21 mouse cellular contexts compared by ENCODE assay signal in the genomic region with DNA sequence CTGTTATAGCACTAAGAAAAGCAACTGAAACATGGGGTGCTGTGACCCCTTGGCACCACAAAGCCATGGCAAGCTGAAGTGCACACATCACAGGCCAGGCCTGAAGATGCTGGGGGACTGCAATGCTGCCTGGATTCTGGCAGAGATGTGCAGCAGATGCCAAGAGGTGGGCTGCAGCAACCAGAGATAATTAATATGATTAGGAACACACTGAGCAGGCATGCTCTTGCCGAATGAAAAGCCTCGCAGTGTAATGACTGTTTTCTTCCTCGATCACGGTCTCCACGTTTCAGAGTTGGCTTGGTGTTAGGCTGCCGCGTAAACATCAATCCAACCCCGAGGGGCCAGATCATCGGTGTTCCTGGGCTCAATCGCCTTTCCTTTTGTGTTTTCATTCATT. TPM values are rescaled to one million over a fixed set of nuclear protein-coding genes. Genes with fewer than 3 reads are reported as not detected.
DNase-seq lines count a peak whose midpoint lies in the region; ATAC-seq and TF ChIP-seq lines count a peak whose summit lies in the region.
"Had no signal": no experiment of that assay in that cellular context is flagged by ENCODE, and none has a peak within 500 bp of the region (broad histone marks: within the 10 kb centered on the region; RNA-seq: fewer than 3 reads in every experiment).

No protein-coding gene starts in this region.

- H3K36me3 ChIP-seq in embryonic facial prominence, embryonic 14.5 days (ENCODE audit: control insufficient read depth, insufficient read depth, low read length), result peaks cover 52% of the 10 kb centered on the region
- peaks cover 20% of the 10 kb centered on the region for H3K36me3 ChIP-seq in forebrain, postnatal 0 days (ENCODE audit: insufficient read depth)
- peaks cover 3% of the 10 kb centered on the region; the same call in 1 of the 2 replicates for H3K36me3 ChIP-seq in midbrain, embryonic 16.5 days (ENCODE audit: control insufficient read depth, insufficient read depth, low read length)
- peaks cover 19% of the 10 kb centered on the region for H3K36me3 ChIP-seq in stomach, postnatal 0 days (ENCODE audit: control insufficient read depth, insufficient read depth, low read length)

- H3K4me1 ChIP-seq in embryonic facial prominence, embryonic 14.5 days (ENCODE audit: control insufficient read depth, insufficient read depth, low read length), result peaks cover 8% of the 10 kb centered on the region
- H3K4me1 ChIP-seq in forebrain, postnatal 0 days (ENCODE audit: insufficient read depth), result no peaks in the 10 kb centered on the region
- H3K4me1 ChIP-seq in midbrain, embryonic 16.5 days (ENCODE audit: control insufficient read depth, insufficient read depth, low read length), result peaks cover 17% of the 10 kb centered on the region
- H3K4me1 ChIP-seq in stomach, postnatal 0 days (replicated peaks; ENCODE audit: control insufficient read depth, insufficient read depth), result no peaks in the 10 kb centered on the region

- DNase-seq in layer of hippocampus, adult 2 months (ENCODE audit: low spot score in 2 of 2), result no peak
- DNase-seq in layer of hippocampus, postnatal 25 days (ENCODE audit: extremely low spot score in 1 of 2, low spot score in 1 of 2), result no peak
- no peak for DNase-seq in embryonic facial prominence, embryonic 14.5 days (ENCODE audit: low spot score)
- no peak for DNase-seq in forebrain, postnatal 0 days
- DNase-seq in stomach, postnatal 0 days (ENCODE audit: low spot score), result no peak
- DNase-seq in urinary bladder, adult 18-20 months (ENCODE audit: low spot score in 2 of 2), result no peak
- DNase-seq: adrenal gland, postnatal 10 days; cerebellum, postnatal 14 days; gastrocnemius, postnatal 25 days; heart, adult 2 months; lung, postnatal 4 days; thymus, postnatal 4 days had no signal

- no peaks in the 10 kb centered on the region for H3K27me3 ChIP-seq in embryonic facial prominence, embryonic 14.5 days (replicated peaks; ENCODE audit: control insufficient read depth, insufficient read depth, low read length)
- H3K27me3 ChIP-seq in forebrain, postnatal 0 days (ENCODE audit: insufficient read depth, low read length), result no peaks in the 10 kb centered on the region
- H3K27me3 ChIP-seq in midbrain, embryonic 16.5 days (ENCODE audit: control insufficient read depth, insufficient read depth, low read depth, low read length), result no peaks in the 10 kb centered on the region
- H3K27me3 ChIP-seq in stomach, postnatal 0 days (ENCODE audit: control insufficient read depth, insufficient read depth, low read length), result no peaks in the 10 kb centered on the region
- H3K27me3 ChIP-seq: limb, embryonic 13.5 days; lung, embryonic 15.5 days; Patski had no signal

- H3K9ac ChIP-seq in embryonic facial prominence, embryonic 14.5 days (ENCODE audit: low read depth, low read length), result no peak overlapping the region
- H3K9ac ChIP-seq in forebrain, postnatal 0 days, result no peak overlapping the region
- no peak overlapping the region for H3K9ac ChIP-seq in midbrain, embryonic 16.5 days (ENCODE audit: low read depth, low read length)
- H3K9ac ChIP-seq in stomach, postnatal 0 days (ENCODE audit: low read length), result no peak overlapping the region
- H3K9ac ChIP-seq: kidney, embryonic 15.5 days; limb, embryonic 13.5 days; liver, embryonic 14.5 days; lung, embryonic 15.5 days had no signal

- TF ChIP-seq EP300 in stomach, postnatal 0 days (optimal IDR thresholded peaks at IDR 0.05), result no peak

- H3K27ac ChIP-seq in layer of hippocampus, adult 2 months, result peak overlapping the region; percentile 69
- H3K27ac ChIP-seq in embryonic facial prominence, embryonic 14.5 days (replicated peaks; ENCODE audit: low read depth, low read length), result no peak overlapping the region
- no peak overlapping the region for H3K27ac ChIP-seq in forebrain, postnatal 0 days (ENCODE audit: low read depth, low read length)
- H3K27ac ChIP-seq in midbrain, embryonic 16.5 days (ENCODE audit: low read length), result peak overlapping the region; percentile 51
- no peak overlapping the region for H3K27ac ChIP-seq in stomach, postnatal 0 days (replicated peaks)
- H3K27ac ChIP-seq: heart, adult 2 months; kidney, embryonic 15.5 days; limb, embryonic 13.5 days; liver, embryonic 14.5 days; lung, embryonic 15.5 days had no signal

- no peak overlapping the region for H3K4me3 ChIP-seq in layer of hippocampus, adult 2 months
- H3K4me3 ChIP-seq in embryonic facial prominence, embryonic 14.5 days (ENCODE audit: low read depth, low read length), result no peak overlapping the region
- no peak overlapping the region for H3K4me3 ChIP-seq in forebrain, postnatal 0 days (ENCODE audit: low read depth, low read length)
- no peak overlapping the region for H3K4me3 ChIP-seq in midbrain, embryonic 16.5 days (ENCODE audit: low read depth, low read length)
- no peak overlapping the region for H3K4me3 ChIP-seq in stomach, postnatal 0 days (ENCODE audit: low read depth, low read length)
- H3K4me3 ChIP-seq: erythroblast, embryonic 14.5 days; heart, adult 2 months; kidney, embryonic 15.5 days; limb, embryonic 13.5 days; lung, embryonic 15.5 days had no signal

- 70% methylated on average over 10 of the region's 10 CpGs for WGBS in embryonic facial prominence, embryonic 14.5 days
- WGBS in forebrain, postnatal 0 days, result 37% methylated on average over 10 of the region's 10 CpGs
- 36% methylated on average over 10 of the region's 10 CpGs for WGBS in midbrain, embryonic 16.5 days
- 81% methylated on average over 10 of the region's 10 CpGs for WGBS in stomach, postnatal 0 days

- no peak for TF ChIP-seq CTCF in layer of hippocampus, adult 2 months (conservative IDR thresholded peaks at IDR 0.05)
- TF ChIP-seq CTCF in forebrain, postnatal 0 days (IDR thresholded peaks at IDR 0.05; ENCODE audit: low read depth), result no peak
- TF ChIP-seq CTCF in stomach, postnatal 0 days (IDR thresholded peaks at IDR 0.05; ENCODE audit: low read depth), result no peak

- 0 out of 2 replicates have a peak, but pooled peaks have one; percentile 30 for ATAC-seq in embryonic facial prominence, embryonic 14.5 days (ENCODE audit: low read depth)
- peak; percentile 50 for ATAC-seq in forebrain, postnatal 0 days
- ATAC-seq in midbrain, embryonic 16.5 days, result no peak
- no peak for ATAC-seq in erythroblast, adult 5-6 weeks (replicated peaks; ENCODE audit: low FRiP score, poor library complexity, severe bottlenecking)
- no peak for ATAC-seq in stomach, postnatal 0 days (ENCODE audit: low FRiP score, low TSS enrichment)
- ATAC-seq: intestine, embryonic 16.5 days; Patski had no signal

- H3K4me2 ChIP-seq in embryonic facial prominence, embryonic 14.5 days (ENCODE audit: low read depth, low read length), result no peak overlapping the region
- H3K4me2 ChIP-seq in forebrain, postnatal 0 days (ENCODE audit: low read depth), result no peak overlapping the region
- H3K4me2 ChIP-seq in midbrain, embryonic 16.5 days (ENCODE audit: low read length), result no peak overlapping the region
- H3K4me2 ChIP-seq in stomach, postnatal 0 days (replicated peaks; ENCODE audit: low read depth), result no peak overlapping the region
- H3K4me2 ChIP-seq: kidney, embryonic 15.5 days; limb, embryonic 13.5 days; lung, embryonic 15.5 days had no signal

- no peaks in the 10 kb centered on the region for H3K9me3 ChIP-seq in embryonic facial prominence, embryonic 14.5 days (ENCODE audit: control insufficient read depth, low read length)
- no peaks in the 10 kb centered on the region for H3K9me3 ChIP-seq in forebrain, postnatal 0 days (ENCODE audit: low read length)
- H3K9me3 ChIP-seq in midbrain, embryonic 16.5 days (replicated peaks; ENCODE audit: control insufficient read depth, low read length, poor library complexity, severe bottlenecking), result no peaks in the 10 kb centered on the region
- H3K9me3 ChIP-seq in stomach, postnatal 0 days (ENCODE audit: control insufficient read depth, low read length), result no peaks in the 10 kb centered on the region
- H3K9me3 ChIP-seq: kidney, embryonic 15.5 days; limb, embryonic 13.5 days; lung, embryonic 15.5 days had no signal

RNA-seq across cellular contexts. Expression of a gene that starts 48.3 kb away (rescaled TPM):
- total RNA-seq in layer of hippocampus, adult 2 months (2021), result 10 to 100 TPM; 64.1 to 67.0 TPM
- total RNA-seq in layer of hippocampus, postnatal 25 days (2021), result 10 to 100 TPM; 58.8 to 59.5 TPM
- 85.0 and 85.8 TPM in 2 replicates for polyA plus RNA-seq in embryonic facial prominence, embryonic 14.5 days (2014; fragmentation: Nextera tagmentation; extraction: Ambion mirVana)
- 41.6 and 58.5 TPM in 2 replicates for total RNA-seq in forebrain, postnatal 0 days (2014; rRNA removed)
- polyA plus RNA-seq in forebrain, postnatal 0 days (2015; fragmentation: Nextera tagmentation; extraction: Ambion mirVana), result 50.1 and 54.1 TPM in 2 replicates
- 50.6 and 50.7 TPM in 2 replicates for polyA plus RNA-seq in midbrain, embryonic 16.5 days (2015; fragmentation: Nextera tagmentation; extraction: Ambion mirVana)
- 7.5 and 15.7 TPM in 2 replicates for total RNA-seq in erythroblast, adult 5-6 weeks (2015; ENCODE audit: low replicate concordance)
- total RNA-seq in erythroblast, adult 5-6 weeks (2017; ENCODE audit: low replicate concordance), result 47.8 and 64.4 TPM in 2 replicates
- polyA plus RNA-seq in stomach, postnatal 0 days (2015; fragmentation: Nextera tagmentation; extraction: Ambion mirVana), result 46.0 and 48.0 TPM in 2 replicates

RNA-seq across cellular contexts. Expression of a gene that starts 48.4 kb away (rescaled TPM):
- total RNA-seq in layer of hippocampus, adult 2 months (2021), result 10 to 100 TPM; 14.9 to 16.7 TPM
- 10 to 100 TPM; 14.3 to 14.5 TPM for total RNA-seq in layer of hippocampus, postnatal 25 days (2021)
- 7.8 and 10.2 TPM in 2 replicates for polyA plus RNA-seq in embryonic facial prominence, embryonic 14.5 days (2014; fragmentation: Nextera tagmentation; extraction: Ambion mirVana)
- total RNA-seq in forebrain, postnatal 0 days (2014; rRNA removed), result 20.8 and 28.8 TPM in 2 replicates
- 13.9 and 21.5 TPM in 2 replicates for polyA plus RNA-seq in forebrain, postnatal 0 days (2015; fragmentation: Nextera tagmentation; extraction: Ambion mirVana)
- polyA plus RNA-seq in midbrain, embryonic 16.5 days (2015; fragmentation: Nextera tagmentation; extraction: Ambion mirVana), result 17.3 TPM in 2 replicates
- total RNA-seq in erythroblast, adult 5-6 weeks (2015; ENCODE audit: low replicate concordance), result 4.0 and 8.5 TPM in 2 replicates
- 1.4 and 2.9 TPM in 2 replicates for total RNA-seq in erythroblast, adult 5-6 weeks (2017; ENCODE audit: low replicate concordance)
- 5.0 and 6.3 TPM in 2 replicates for polyA plus RNA-seq in stomach, postnatal 0 days (2015; fragmentation: Nextera tagmentation; extraction: Ambion mirVana)

Comparison
In these comparisons a context has a peak if more than half of its experiments do, and no peak if none do; other contexts are left out.
1. H3K27ac ChIP-seq: peak in layer of hippocampus, adult 2 months (single experiment) and midbrain, embryonic 16.5 days (single experiment); none in embryonic facial prominence, embryonic 14.5 days (single experiment), forebrain, postnatal 0 days (single experiment) and stomach, postnatal 0 days (single experiment).
2. ATAC-seq: peak in embryonic facial prominence, embryonic 14.5 days (single experiment) and forebrain, postnatal 0 days (single experiment); none in midbrain, embryonic 16.5 days (single experiment), erythroblast, adult 5-6 weeks (single experiment) and stomach, postnatal 0 days (single experiment).